Mouse (Mus musculus): ENCODE data around the gene 4930467E23Rik.
"Not testable (repeated sequence)": the region's sequence is repeated elsewhere in the genome, so short reads cannot be mapped to it uniquely, and the experiment has no call there.

GRCm38 (mm10) chr8:19781328-19782114, 52.1 kb downstream of the 4930467E23Rik start:
- not testable (repeated sequence) for TF ChIP-seq CTCF, POLR2A (IDR thresholded peaks at IDR 0.05; ENCODE audit: insufficient read depth, low read depth, low read length)

Data from olfactory bulb, adult 2 months (tissue).